Mouse (Mus musculus) embryonic fibroblast, embryonic 13.5 days (primary cell): ENCODE results near the gene Rxra.
A peak's percentile ranks its signal among the peaks of the same experiment; 100 is the strongest.

Experiments
- CTCF ChIP-seq: IDR thresholded peaks from 2 replicates; pipeline ENCODE4 v1.5.1; 2011; ENCODE audit warnings: mild to moderate bottlenecking, control low read depth, low read length, moderate library complexity, borderline replicate concordance; ENCODE audit not compliant: insufficient read depth
- POLR2A ChIP-seq: IDR thresholded peaks from 2 replicates; pipeline ENCODE4 v1.6.1; 2011; ENCODE audit warnings: low read depth, mild to moderate bottlenecking, control low read depth, low read length, moderate library complexity

GRCm38 (mm10) chr2:27676478-27677325, 462 bp downstream of the Rxra start:
- TF ChIP-seq POLR2A, result peak; percentile 53
- no peak for TF ChIP-seq CTCF
